Mouse (Mus musculus): ENCODE measurements around the gene Gm4869.

Gene Gm4869

DNA sequence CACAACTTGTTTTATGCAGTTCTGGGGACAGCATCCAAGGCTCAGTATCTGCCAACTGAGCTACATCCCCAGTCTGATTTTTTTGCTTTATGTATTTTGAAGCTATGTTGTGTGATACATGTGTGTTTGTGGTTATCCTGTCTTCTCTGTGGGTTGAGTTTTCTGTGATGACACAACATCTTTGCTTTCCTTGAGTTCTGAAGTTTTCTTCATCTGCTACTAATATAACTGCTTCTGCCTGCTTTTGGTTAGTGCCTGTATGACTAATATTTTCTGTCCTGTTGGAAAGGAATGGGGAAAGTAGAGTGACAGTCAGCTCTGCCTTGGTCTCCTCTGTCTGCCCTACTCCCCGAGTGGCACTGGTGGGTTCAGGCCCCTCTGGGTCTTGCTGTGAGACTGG lies 75.8 kb downstream of the Gm4869 start:
- in situ Hi-C loops (cut with MseI, MboI), result loop anchor here in 1 of 2 experiments (5.0 kb wide), 1 partner anchor 44 kb away; no protein-coding TSS in a partner anchor

DNA sequence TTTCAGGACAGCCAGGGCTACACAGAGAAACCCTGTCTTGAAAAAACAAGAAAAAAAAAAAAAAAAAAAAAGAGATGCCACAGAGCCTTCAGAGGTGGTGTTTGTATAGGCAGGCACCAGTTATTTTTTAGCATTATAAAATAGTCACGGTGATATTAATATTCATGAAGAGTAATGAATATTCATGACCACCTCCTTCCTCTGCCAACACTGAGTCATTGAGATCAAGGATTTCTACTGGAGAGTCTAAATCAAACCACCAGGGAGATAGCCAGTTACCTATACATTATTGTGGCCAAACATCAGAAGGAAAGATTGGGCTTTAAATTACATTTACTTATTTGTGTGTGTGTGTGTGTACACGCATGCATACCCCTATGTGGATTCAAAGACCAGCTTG lies 81.3 kb downstream of the Gm4869 start:
- in situ Hi-C loops (cut with MseI, MboI), result loop anchor here in 1 of 2 experiments (5.0 kb wide), 1 partner anchor 49 kb away; no protein-coding TSS in a partner anchor

DNA sequence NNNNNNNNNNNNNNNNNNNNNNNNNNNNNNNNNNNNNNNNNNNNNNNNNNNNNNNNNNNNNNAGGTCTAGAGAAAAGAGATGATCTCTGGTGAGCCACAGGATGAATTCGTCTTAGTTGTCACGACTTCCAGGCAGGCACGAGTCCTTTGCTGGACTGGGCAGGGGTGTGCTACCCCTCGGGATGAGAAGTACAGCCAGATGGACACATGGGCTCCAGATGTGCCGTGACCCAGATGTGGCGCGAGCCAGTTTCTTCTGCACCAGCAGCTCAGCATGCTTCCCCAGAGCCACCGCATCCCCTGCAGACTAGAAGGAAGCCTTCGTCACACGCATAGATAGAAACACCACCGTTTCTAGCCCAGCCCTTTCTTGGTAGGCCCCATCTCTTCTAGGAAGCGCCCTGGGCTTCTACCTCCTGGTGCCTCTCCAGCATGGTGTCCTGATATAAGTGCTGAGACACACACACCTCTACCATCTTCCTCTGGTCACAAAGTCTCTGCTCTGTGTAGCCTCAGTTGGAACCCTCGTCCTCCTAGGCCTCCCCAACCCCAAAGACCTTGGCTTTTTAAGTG lies 92.8 kb downstream of the Gm4869 start:
- in situ Hi-C loops (cut with MseI, MboI), result no loop called here

DNA sequence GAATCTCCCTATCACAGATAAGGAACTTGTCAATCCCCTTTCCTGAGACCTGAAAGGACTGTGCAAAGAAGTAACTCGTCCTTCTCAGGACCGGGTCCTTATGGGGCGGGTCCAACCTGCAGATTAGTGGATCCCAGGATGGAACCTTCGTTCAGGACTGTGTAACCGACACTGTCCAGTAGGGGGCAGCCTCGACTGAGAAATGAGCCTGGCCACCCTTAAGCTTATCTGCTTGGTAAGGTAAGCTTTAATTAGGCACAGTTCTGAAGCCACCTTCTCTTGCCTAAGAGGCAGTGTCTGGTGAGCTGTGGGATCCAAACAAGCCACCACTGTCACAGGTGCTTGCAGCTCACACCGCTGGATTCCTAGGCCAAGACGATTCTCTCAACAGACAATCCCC lies 94.7 kb downstream of the Gm4869 start:
- in situ Hi-C loops (cut with MseI, MboI), result loop anchor here in 1 of 2 experiments (5.0 kb wide), 1 partner anchor 77 kb away; no protein-coding TSS in a partner anchor

DNA sequence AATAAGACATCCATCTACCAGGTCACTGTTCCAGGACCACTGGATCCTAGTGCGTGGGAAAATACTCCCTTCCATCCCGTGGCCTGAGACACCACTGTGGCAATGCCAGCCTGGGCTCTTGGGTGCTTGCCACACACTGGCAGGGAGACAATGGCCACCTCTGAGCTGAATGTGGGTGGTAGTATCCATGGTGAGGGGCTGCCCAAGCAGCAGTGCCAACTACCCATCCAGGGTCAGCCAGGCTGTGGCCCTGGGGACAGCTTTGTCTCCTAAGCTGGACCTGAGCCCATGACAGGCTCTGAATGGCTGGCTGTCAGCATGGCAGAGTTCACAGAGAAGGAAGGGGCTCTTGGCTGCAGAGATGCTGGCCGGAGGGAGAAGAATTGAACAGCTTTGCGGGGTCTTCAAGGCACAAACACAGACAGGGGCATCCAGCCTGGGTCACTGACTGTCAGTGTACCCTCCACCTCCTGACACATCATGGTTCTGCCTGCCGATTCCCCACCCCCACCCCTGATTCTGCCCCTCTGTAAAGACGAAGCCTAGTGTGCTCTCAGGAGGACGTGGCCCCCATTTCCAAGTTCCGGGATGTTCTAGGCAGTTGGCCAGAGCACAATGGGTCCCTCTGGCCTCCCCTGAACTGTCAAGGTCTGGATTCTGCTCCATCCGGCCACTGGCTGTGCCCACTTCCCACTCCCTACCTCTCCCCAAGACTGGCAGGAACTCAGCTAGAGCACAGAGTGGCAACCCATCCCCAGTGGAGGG lies 97.5 kb downstream of the Gm4869 start:
- in situ Hi-C loops (cut with MseI, MboI), result loop anchor here in 1 of 2 experiments (5.0 kb wide), 1 partner anchor 74 kb away; no protein-coding TSS in a partner anchor
